Mouse (Mus musculus): ENCODE measurements at regions not wholly inside any gene's neighbourhood (a gene's known extent, or its start where the extent isn't known, plus 50 kb on each side); places are given as distances from the start of the nearest gene placed in this dataset.

DNA sequence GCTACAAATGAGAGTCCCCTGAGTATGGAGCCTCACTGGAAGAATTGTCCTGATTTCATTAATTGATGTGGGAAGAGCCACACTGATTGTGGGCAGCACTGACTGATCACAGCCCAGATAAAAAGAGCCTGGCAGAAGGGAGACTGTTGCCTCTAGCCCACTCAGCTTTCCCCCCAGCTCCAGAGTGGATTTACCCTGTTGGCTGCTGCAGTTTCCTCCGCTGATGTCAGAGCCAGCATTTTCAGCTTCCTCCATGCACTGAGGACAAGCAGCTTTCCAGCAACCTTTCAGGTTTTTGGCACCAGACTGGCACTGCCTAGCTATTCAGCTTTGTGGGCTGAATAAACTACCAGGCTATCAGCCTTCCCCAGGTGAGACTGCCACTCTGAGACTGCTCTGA is 65.9 kb upstream of the Man1a2 start:
- no peaks in the 10 kb centered on the region for H3K36me3 ChIP-seq (ENCODE audit: control insufficient read depth, insufficient read depth, low read length)
- H3K9me3 ChIP-seq (ENCODE audit: control insufficient read depth, low read length): no peaks in the 10 kb centered on the region
- no peak overlapping the region for H3K27ac ChIP-seq (replicated peaks; ENCODE audit: low read depth, low read length)
- no peak for ATAC-seq (ENCODE audit: low read depth)
- H3K27me3 ChIP-seq (replicated peaks; ENCODE audit: control insufficient read depth, insufficient read depth, low read length): no peaks in the 10 kb centered on the region
- no peak overlapping the region for H3K4me3 ChIP-seq (ENCODE audit: low read depth, low read length)
- 100% methylated on average over 1 of the region's 1 CpGs for WGBS
- no peak overlapping the region for H3K4me2 ChIP-seq (ENCODE audit: low read depth, low read length)
- no peaks in the 10 kb centered on the region for H3K4me1 ChIP-seq (ENCODE audit: control insufficient read depth, insufficient read depth, low read length)
- H3K9ac ChIP-seq (ENCODE audit: low read depth, low read length): no peak overlapping the region
- no peak for DNase-seq (ENCODE audit: low spot score)

DNA sequence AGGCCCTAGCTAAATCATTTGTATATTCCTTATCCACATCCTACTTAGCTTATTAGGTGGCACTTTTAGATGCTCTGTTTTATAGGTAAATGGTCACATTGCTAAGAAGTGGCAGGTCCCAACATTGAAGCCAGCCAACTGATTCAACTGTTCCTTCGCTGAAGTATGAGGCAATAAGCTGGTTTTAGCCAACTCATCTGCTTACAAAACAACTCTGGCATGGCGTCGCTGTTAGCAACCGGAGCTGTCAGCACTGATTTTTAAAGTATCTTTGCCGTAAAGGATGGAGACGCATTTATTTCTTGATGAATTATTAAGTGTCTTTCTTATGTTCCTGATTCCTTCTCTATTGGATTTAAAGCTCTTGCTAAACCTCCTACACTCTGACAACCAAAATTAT is 63.4 kb upstream of the Man1a2 start:
- Histone ChIP-seq H3K27me3 (replicated peaks; ENCODE audit: control insufficient read depth, insufficient read depth, low read length) (no peaks in the 10 kb centered on the region), H3K9me3 (ENCODE audit: control insufficient read depth, low read length) (no peaks in the 10 kb centered on the region), H3K4me1 (ENCODE audit: control insufficient read depth, insufficient read depth, low read length) (no peaks in the 10 kb centered on the region), H3K4me3 (ENCODE audit: low read depth, low read length) (no peak overlapping the region), H3K27ac (replicated peaks; ENCODE audit: low read depth, low read length) (no peak overlapping the region), H3K4me2 (ENCODE audit: low read depth, low read length) (no peak overlapping the region), H3K9ac (ENCODE audit: low read depth, low read length) (no peak overlapping the region), H3K36me3 (ENCODE audit: control insufficient read depth, insufficient read depth, low read length) (no peaks in the 10 kb centered on the region)
- no peak for DNase-seq (ENCODE audit: low spot score)
- 89% methylated on average over 6 of the region's 6 CpGs for WGBS
- no peak for ATAC-seq (ENCODE audit: low read depth)

- Histone ChIP-seq H3K9ac (ENCODE audit: low read depth, low read length) (no peak overlapping the region), H3K4me1 (ENCODE audit: control insufficient read depth, insufficient read depth, low read length) (no peaks in the 10 kb centered on the region), H3K4me2 (ENCODE audit: low read depth, low read length) (no peak overlapping the region), H3K27ac (replicated peaks; ENCODE audit: low read depth, low read length) (no peak overlapping the region), H3K9me3 (ENCODE audit: control insufficient read depth, low read length) (no peaks in the 10 kb centered on the region), H3K36me3 (ENCODE audit: control insufficient read depth, insufficient read depth, low read length) (no peaks in the 10 kb centered on the region), H3K27me3 (replicated peaks; ENCODE audit: control insufficient read depth, insufficient read depth, low read length) (no peaks in the 10 kb centered on the region), H3K4me3 (ENCODE audit: low read depth, low read length) (no peak overlapping the region)
- 89% methylated on average over 2 of the region's 2 CpGs for WGBS
- no peak for ATAC-seq (ENCODE audit: low read depth)
- no peak for DNase-seq (ENCODE audit: low spot score)
These were observed 63.0 kb upstream of the Man1a2 start for GRCm38 (mm10) chr3:100748309-100748691.

DNA sequence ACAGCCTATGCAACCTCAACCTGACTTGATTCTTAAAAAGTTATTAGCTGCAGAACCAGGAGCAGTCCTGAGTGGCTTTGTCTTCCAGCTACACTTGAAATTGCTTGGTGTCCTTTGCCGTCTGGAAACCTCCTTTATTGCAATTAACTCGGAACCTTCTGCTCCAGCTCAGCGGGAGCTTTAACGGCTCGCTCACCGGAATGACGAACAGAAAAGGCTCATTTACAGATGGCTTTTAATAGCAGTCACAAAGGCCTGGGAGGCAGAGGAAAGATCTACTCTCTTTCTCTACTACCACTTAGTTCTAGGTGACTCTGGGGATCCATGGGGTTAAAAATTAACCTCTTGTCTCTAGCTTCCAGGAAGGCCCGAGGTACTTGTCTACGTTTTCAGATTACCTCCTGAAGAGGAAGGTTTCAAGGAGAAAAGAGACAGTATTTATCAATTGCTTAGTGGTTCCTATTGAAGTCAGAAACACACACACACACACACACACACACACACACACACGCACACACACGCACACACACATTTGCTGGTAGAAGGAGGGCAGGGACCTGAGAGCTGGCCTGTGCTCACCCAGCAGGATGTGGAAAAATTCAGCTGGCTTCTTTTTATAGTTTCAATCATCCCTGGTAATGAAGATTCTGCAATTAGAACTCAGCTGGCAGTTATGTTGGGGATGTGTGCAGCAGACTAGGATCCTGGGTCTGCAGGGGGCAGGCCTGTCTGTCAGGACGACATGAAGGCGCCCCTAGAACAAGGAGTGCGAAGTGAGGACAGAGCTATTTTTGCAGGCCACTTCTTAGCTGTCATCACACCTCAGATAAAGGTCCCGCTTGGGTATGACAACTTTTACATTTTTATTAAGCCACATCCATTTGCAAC is 62.4 kb upstream of the Man1a2 start:
- H3K27me3 ChIP-seq (replicated peaks; ENCODE audit: control insufficient read depth, insufficient read depth, low read length): no peaks in the 10 kb centered on the region
- H3K4me1 ChIP-seq (ENCODE audit: control insufficient read depth, insufficient read depth, low read length): no peaks in the 10 kb centered on the region
- 57% methylated on average over 15 of the region's 15 CpGs for WGBS
- H3K9ac ChIP-seq (ENCODE audit: low read depth, low read length): no peak overlapping the region
- no peaks in the 10 kb centered on the region for H3K9me3 ChIP-seq (ENCODE audit: control insufficient read depth, low read length)
- no peak overlapping the region for H3K27ac ChIP-seq (replicated peaks; ENCODE audit: low read depth, low read length)
- DNase-seq (ENCODE audit: low spot score) (no peak), ATAC-seq (ENCODE audit: low read depth) (no peak)
- no peak overlapping the region for H3K4me2 ChIP-seq (ENCODE audit: low read depth, low read length)
- H3K4me3 ChIP-seq (ENCODE audit: low read depth, low read length): no peak overlapping the region
- H3K36me3 ChIP-seq (ENCODE audit: control insufficient read depth, insufficient read depth, low read length): no peaks in the 10 kb centered on the region

GRCm38 (mm10) chr3:100737660-100738059 is 52.4 kb upstream of the Man1a2 start:
- no peak for DNase-seq (ENCODE audit: low spot score)
- Histone ChIP-seq H3K4me1 (ENCODE audit: control insufficient read depth, insufficient read depth, low read length) (no peaks in the 10 kb centered on the region), H3K9me3 (ENCODE audit: control insufficient read depth, low read length) (no peaks in the 10 kb centered on the region), H3K27ac (replicated peaks; ENCODE audit: low read depth, low read length) (no peak overlapping the region), H3K4me3 (ENCODE audit: low read depth, low read length) (no peak overlapping the region), H3K36me3 (ENCODE audit: control insufficient read depth, insufficient read depth, low read length) (no peaks in the 10 kb centered on the region), H3K9ac (ENCODE audit: low read depth, low read length) (no peak overlapping the region), H3K27me3 (replicated peaks; ENCODE audit: control insufficient read depth, insufficient read depth, low read length) (no peaks in the 10 kb centered on the region), H3K4me2 (ENCODE audit: low read depth, low read length) (no peak overlapping the region)
- ATAC-seq (ENCODE audit: low read depth): no peak
- WGBS: 85% methylated on average over 7 of the region's 7 CpGs

GRCm38 (mm10) chr3:100736539-100736938 is 51.2 kb upstream of the Man1a2 start:
- no peak overlapping the region for H3K27ac ChIP-seq (replicated peaks; ENCODE audit: low read depth, low read length)
- H3K27me3 ChIP-seq (replicated peaks; ENCODE audit: control insufficient read depth, insufficient read depth, low read length): no peaks in the 10 kb centered on the region
- no peaks in the 10 kb centered on the region for H3K9me3 ChIP-seq (ENCODE audit: control insufficient read depth, low read length)
- WGBS: 85% methylated on average over 3 of the region's 3 CpGs
- no peak overlapping the region for H3K9ac ChIP-seq (ENCODE audit: low read depth, low read length)
- ATAC-seq (ENCODE audit: low read depth) (no peak), DNase-seq (ENCODE audit: low spot score) (no peak)
- no peak overlapping the region for H3K4me3 ChIP-seq (ENCODE audit: low read depth, low read length)
- H3K4me2 ChIP-seq (ENCODE audit: low read depth, low read length): no peak overlapping the region
- no peaks in the 10 kb centered on the region for H3K4me1 ChIP-seq (ENCODE audit: control insufficient read depth, insufficient read depth, low read length)
- no peaks in the 10 kb centered on the region for H3K36me3 ChIP-seq (ENCODE audit: control insufficient read depth, insufficient read depth, low read length)
